Mouse (Mus musculus): ENCODE data around the gene Ank3. TPM values are rescaled to one million over a fixed set of nuclear protein-coding genes. Genes with fewer than 3 reads are reported as not detected.

Gene Ank3
- polyA plus RNA-seq, 1 experiment from 2014 or later = 19.0 TPM

DNA sequence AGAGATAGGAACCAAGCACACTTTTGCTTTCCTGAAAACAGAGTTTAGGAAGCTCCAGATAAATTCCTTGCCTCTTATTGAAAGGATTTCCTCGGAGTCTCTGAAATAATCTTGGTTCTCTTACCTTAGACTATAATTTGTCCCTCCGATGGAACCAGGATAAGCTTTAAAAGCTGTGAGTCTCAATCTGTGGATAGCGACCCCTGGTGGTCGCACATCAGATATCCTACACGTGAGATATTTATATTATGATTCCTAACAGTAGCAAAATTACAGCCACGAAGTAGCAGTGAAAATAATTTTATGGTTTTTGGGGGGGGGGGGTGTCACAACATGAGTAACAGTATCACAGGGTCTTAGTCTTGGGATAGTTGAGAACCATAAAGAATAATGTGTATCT, 491.2 kb downstream of the Ank3 start:
- ATAC-seq (ENCODE audit: low read depth) = no peak
- no peak overlapping the region for H3K4me3 ChIP-seq (ENCODE audit: low read length)
- H3K36me3 ChIP-seq (ENCODE audit: control insufficient read depth, insufficient read depth, low read length) = no peaks in the 10 kb centered on the region
- H3K9ac ChIP-seq (ENCODE audit: low read length) = no peak overlapping the region
- WGBS = 20% methylated on average over 6 of the region's 6 CpGs
- no peak overlapping the region for H3K27ac ChIP-seq (ENCODE audit: low read length)
- H3K9me3 ChIP-seq (ENCODE audit: control insufficient read depth, low read length) = no peaks in the 10 kb centered on the region
- no peaks in the 10 kb centered on the region for H3K27me3 ChIP-seq (ENCODE audit: control insufficient read depth, insufficient read depth, low read depth, low read length)
- H3K4me2 ChIP-seq (ENCODE audit: low read depth, low read length) = no peak overlapping the region
- no peaks in the 10 kb centered on the region for H3K4me1 ChIP-seq (replicated peaks; ENCODE audit: control insufficient read depth, insufficient read depth, low read length)

DNA sequence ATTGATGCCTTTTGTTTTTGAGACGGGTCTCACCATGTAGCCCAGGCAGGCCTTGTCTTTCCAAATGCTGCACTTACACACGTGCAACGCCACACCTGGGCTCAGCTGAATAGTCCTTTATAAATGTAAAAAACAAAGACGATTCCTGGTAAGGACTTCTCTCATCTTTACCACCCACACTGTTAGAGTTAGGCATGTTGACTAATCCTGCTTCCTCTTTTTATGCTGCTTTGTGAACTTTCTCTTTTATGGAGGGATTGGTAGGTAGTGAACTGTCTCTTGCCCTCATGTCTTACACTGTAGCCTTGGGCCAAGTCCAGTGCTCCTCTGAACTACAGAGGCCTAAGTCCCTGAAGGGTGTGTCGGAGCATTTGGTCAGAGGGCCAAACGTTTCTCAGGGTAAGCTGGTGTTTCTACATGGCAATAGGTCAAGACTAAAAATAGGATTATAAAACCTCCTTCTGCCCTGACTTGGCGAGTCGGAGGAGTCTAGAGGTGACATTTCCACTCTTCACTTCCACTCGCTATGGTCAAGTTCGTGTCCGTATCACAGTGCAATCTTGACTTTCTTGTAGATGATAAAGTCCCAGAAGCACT, 491.9 kb downstream of the Ank3 start:
- WGBS = 85% methylated on average over 11 of the region's 11 CpGs
- Histone ChIP-seq H3K9ac (ENCODE audit: low read length) (no peak overlapping the region), H3K27ac (ENCODE audit: low read length) (no peak overlapping the region), H3K36me3 (ENCODE audit: control insufficient read depth, insufficient read depth, low read length) (no peaks in the 10 kb centered on the region), H3K27me3 (ENCODE audit: control insufficient read depth, insufficient read depth, low read depth, low read length) (no peaks in the 10 kb centered on the region), H3K4me3 (ENCODE audit: low read length) (no peak overlapping the region), H3K4me1 (replicated peaks; ENCODE audit: control insufficient read depth, insufficient read depth, low read length) (no peaks in the 10 kb centered on the region), H3K9me3 (ENCODE audit: control insufficient read depth, low read length) (no peaks in the 10 kb centered on the region), H3K4me2 (ENCODE audit: low read depth, low read length) (no peak overlapping the region)
- ATAC-seq (ENCODE audit: low read depth) = no peak

DNA sequence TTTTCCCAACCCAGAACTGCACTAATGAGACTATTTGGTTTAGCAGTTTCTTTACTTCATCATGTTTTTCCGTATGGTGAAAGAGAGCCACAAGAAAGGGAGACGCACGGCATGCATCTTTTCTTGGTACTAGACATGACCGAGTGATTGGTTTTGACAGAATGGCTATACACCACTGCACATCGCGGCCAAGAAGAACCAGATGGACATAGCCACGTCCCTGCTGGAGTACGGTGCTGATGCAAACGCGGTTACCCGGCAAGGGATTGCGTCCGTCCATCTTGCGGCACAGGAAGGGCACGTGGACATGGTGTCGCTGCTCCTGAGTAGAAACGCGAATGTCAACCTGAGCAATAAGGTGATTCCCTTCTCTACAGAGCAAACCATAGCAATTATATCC, 493.6 kb downstream of the Ank3 start:
- H3K27ac ChIP-seq (ENCODE audit: low read length) = no peak overlapping the region
- no peak overlapping the region for H3K4me3 ChIP-seq (ENCODE audit: low read length)
- H3K36me3 ChIP-seq (ENCODE audit: control insufficient read depth, insufficient read depth, low read length) = no peaks in the 10 kb centered on the region
- H3K9me3 ChIP-seq (ENCODE audit: control insufficient read depth, low read length) = no peaks in the 10 kb centered on the region
- H3K27me3 ChIP-seq (ENCODE audit: control insufficient read depth, insufficient read depth, low read depth, low read length) = no peaks in the 10 kb centered on the region
- ATAC-seq (ENCODE audit: low read depth) = no peak
- WGBS = 93% methylated on average over 18 of the region's 18 CpGs
- H3K4me2 ChIP-seq (ENCODE audit: low read depth, low read length) = no peak overlapping the region
- no peak overlapping the region for H3K9ac ChIP-seq (ENCODE audit: low read length)
- no peaks in the 10 kb centered on the region for H3K4me1 ChIP-seq (replicated peaks; ENCODE audit: control insufficient read depth, insufficient read depth, low read length)

DNA sequence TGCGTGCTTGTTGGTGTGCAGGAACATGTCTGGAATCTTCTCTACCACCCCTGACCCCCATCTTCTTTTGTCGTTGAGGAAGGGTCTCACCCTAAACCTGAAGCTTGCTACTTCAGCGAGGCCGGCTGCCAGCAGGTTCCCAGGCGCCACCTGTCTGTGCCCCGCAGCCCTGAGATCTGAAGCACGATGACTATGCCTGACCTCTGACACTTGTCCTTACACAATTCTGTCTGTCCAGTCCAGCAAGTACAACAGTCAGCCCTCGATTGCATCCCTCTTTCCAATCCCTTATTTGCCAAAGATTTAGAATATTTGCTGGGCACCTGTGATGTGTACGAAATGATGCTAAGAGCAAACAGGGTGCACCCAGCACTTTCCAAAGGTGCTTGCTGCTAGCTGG, 497.0 kb downstream of the Ank3 start:
- no peaks in the 10 kb centered on the region for H3K4me1 ChIP-seq (replicated peaks; ENCODE audit: control insufficient read depth, insufficient read depth, low read length)
- no peaks in the 10 kb centered on the region for H3K27me3 ChIP-seq (ENCODE audit: control insufficient read depth, insufficient read depth, low read depth, low read length)
- H3K4me3 ChIP-seq (ENCODE audit: low read length) = no peak overlapping the region
- H3K36me3 ChIP-seq (ENCODE audit: control insufficient read depth, insufficient read depth, low read length) = no peaks in the 10 kb centered on the region
- H3K27ac ChIP-seq (ENCODE audit: low read length) = no peak overlapping the region
- 58% methylated on average over 9 of the region's 9 CpGs for WGBS
- no peak for ATAC-seq (ENCODE audit: low read depth)
- no peak overlapping the region for H3K9ac ChIP-seq (ENCODE audit: low read length)
- H3K9me3 ChIP-seq (ENCODE audit: control insufficient read depth, low read length) = no peaks in the 10 kb centered on the region
- H3K4me2 ChIP-seq (ENCODE audit: low read depth, low read length) = no peak overlapping the region

DNA sequence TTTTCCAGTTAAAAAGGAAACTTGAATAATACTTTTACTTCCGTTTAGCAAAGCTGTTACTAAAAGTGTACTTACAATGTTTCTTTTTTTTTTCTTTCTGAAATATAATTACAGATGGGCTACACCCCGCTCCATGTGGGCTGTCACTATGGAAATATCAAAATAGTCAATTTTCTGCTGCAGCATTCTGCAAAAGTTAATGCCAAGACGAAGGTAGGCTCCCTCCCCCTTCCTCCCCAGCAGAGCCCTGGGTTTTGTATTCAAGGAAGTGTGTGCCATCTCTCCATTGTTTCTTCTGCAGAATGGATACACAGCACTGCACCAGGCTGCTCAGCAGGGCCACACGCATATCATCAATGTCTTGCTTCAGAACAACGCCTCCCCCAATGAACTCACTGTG, 499.4 kb downstream of the Ank3 start:
- 84% methylated on average over 5 of the region's 5 CpGs for WGBS

DNA sequence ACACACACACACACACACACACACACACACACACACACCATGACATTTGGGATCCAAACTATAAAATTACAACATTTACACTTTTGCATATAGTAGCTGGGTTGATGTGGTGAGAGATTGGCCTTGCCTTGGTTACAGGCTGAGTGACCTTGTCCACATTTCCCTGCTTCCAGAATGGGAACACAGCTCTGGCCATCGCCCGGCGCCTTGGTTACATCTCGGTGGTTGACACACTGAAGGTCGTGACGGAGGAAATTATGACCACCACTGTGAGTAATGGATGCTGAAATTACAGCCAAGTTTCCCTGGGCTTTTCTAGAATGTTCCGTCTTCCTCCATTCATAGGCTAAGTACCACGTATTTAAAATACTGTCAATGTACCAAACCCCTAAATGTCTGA, 500.2 kb downstream of the Ank3 start:
- no peak overlapping the region for H3K4me2 ChIP-seq (ENCODE audit: low read depth, low read length)
- no peak for ATAC-seq (ENCODE audit: low read depth)
- WGBS = 88% methylated on average over 8 of the region's 8 CpGs
- H3K9me3 ChIP-seq (ENCODE audit: control insufficient read depth, low read length) = no peaks in the 10 kb centered on the region
- no peak overlapping the region for H3K9ac ChIP-seq (ENCODE audit: low read length)
- H3K4me3 ChIP-seq (ENCODE audit: low read length) = no peak overlapping the region
- H3K27me3 ChIP-seq (ENCODE audit: control insufficient read depth, insufficient read depth, low read depth, low read length) = no peaks in the 10 kb centered on the region
- no peaks in the 10 kb centered on the region for H3K36me3 ChIP-seq (ENCODE audit: control insufficient read depth, insufficient read depth, low read length)
- no peaks in the 10 kb centered on the region for H3K4me1 ChIP-seq (replicated peaks; ENCODE audit: control insufficient read depth, insufficient read depth, low read length)
- no peak overlapping the region for H3K27ac ChIP-seq (ENCODE audit: low read length)

More for the DNA sequence above, 499.4 kb downstream of the Ank3 start:
- no peak for ATAC-seq (ENCODE audit: low read depth)
- Histone ChIP-seq H3K9ac (ENCODE audit: low read length) (no peak overlapping the region), H3K27ac (ENCODE audit: low read length) (no peak overlapping the region), H3K4me1 (replicated peaks; ENCODE audit: control insufficient read depth, insufficient read depth, low read length) (no peaks in the 10 kb centered on the region), H3K36me3 (ENCODE audit: control insufficient read depth, insufficient read depth, low read length) (no peaks in the 10 kb centered on the region), H3K4me3 (ENCODE audit: low read length) (no peak overlapping the region), H3K9me3 (ENCODE audit: control insufficient read depth, low read length) (no peaks in the 10 kb centered on the region), H3K27me3 (ENCODE audit: control insufficient read depth, insufficient read depth, low read depth, low read length) (no peaks in the 10 kb centered on the region), H3K4me2 (ENCODE audit: low read depth, low read length) (no peak overlapping the region)

DNA sequence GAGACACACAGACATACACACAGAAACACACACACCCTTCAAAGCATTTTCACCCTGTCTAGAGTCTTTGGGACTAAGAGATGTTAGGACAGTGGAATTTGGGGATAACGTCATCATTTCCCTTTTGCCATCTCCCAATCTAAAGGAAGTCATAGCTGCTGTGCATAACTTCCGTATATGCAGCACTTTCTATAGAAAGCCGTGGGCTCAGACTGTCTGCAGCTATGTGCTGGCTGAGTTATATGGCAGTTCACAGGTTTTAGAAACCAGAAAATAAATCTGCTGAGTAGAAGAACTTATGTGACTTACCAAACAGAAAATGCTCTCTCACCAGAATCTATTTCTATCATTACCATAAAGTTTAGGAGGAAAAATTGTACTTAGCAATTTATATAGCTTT, 501.2 kb downstream of the Ank3 start:
- no peaks in the 10 kb centered on the region for H3K9me3 ChIP-seq (ENCODE audit: control insufficient read depth, low read length)
- no peak for ATAC-seq (ENCODE audit: low read depth)
- H3K9ac ChIP-seq (ENCODE audit: low read length) = no peak overlapping the region
- H3K4me3 ChIP-seq (ENCODE audit: low read length) = no peak overlapping the region
- H3K4me1 ChIP-seq (replicated peaks; ENCODE audit: control insufficient read depth, insufficient read depth, low read length) = no peaks in the 10 kb centered on the region
- no peak overlapping the region for H3K27ac ChIP-seq (ENCODE audit: low read length)
- WGBS = 50% methylated on average over 3 of the region's 3 CpGs
- H3K27me3 ChIP-seq (ENCODE audit: control insufficient read depth, insufficient read depth, low read depth, low read length) = no peaks in the 10 kb centered on the region
- no peaks in the 10 kb centered on the region for H3K36me3 ChIP-seq (ENCODE audit: control insufficient read depth, insufficient read depth, low read length)
- H3K4me2 ChIP-seq (ENCODE audit: low read depth, low read length) = no peak overlapping the region

DNA sequence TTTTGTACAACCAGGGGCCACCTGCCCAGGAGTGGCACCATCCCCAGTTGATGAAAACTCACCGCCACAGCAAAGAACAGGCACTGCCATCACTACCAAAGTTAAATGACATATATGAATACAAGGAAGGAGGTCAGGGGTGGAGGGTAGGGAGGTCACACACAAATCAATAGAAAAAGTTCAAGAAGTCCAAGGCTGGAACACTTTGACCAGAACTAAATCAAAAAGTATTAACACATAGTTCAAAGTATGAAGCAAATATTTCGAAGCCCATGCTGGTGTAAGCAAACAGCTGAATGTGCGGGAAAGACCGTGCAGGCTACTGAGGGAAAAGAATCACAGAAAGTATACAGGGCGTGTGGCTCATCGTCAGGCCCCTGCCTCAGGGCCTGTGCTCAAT, 503.5 kb downstream of the Ank3 start:
- no peak overlapping the region for H3K4me3 ChIP-seq (ENCODE audit: low read length)
- no peaks in the 10 kb centered on the region for H3K36me3 ChIP-seq (ENCODE audit: control insufficient read depth, insufficient read depth, low read length)
- H3K4me2 ChIP-seq (ENCODE audit: low read depth, low read length) = no peak overlapping the region
- WGBS = 78% methylated on average over 6 of the region's 6 CpGs
- no peaks in the 10 kb centered on the region for H3K27me3 ChIP-seq (ENCODE audit: control insufficient read depth, insufficient read depth, low read depth, low read length)
- no peak overlapping the region for H3K9ac ChIP-seq (ENCODE audit: low read length)
- no peaks in the 10 kb centered on the region for H3K4me1 ChIP-seq (replicated peaks; ENCODE audit: control insufficient read depth, insufficient read depth, low read length)
- no peak for ATAC-seq (ENCODE audit: low read depth)
- no peaks in the 10 kb centered on the region for H3K9me3 ChIP-seq (ENCODE audit: control insufficient read depth, low read length)
- no peak overlapping the region for H3K27ac ChIP-seq (ENCODE audit: low read length)

DNA sequence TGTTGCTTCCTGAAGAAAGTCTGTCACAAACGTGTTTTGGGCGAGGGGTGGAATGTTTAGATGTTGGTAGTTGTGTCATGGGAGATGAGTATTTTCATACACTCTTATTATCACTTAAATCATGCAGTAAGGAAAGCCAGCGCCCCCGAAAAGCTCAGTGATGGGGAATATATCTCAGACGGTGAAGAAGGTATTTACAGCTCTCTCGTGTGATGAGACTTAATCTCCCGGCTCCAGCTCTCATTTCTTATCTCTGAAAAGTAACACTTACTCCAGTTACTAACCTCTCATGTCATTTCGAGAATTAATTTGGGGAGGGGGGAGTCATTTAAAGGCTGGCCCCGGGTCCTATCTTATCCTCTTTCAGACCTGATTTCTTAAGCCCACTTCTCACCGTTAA, 505.7 kb downstream of the Ank3 start:
- Histone ChIP-seq H3K4me1 (replicated peaks; ENCODE audit: control insufficient read depth, insufficient read depth, low read length) (no peaks in the 10 kb centered on the region), H3K9ac (ENCODE audit: low read length) (no peak overlapping the region), H3K27ac (ENCODE audit: low read length) (no peak overlapping the region), H3K4me3 (ENCODE audit: low read length) (no peak overlapping the region), H3K4me2 (ENCODE audit: low read depth, low read length) (no peak overlapping the region), H3K36me3 (ENCODE audit: control insufficient read depth, insufficient read depth, low read length) (no peaks in the 10 kb centered on the region), H3K9me3 (ENCODE audit: control insufficient read depth, low read length) (no peaks in the 10 kb centered on the region), H3K27me3 (ENCODE audit: control insufficient read depth, insufficient read depth, low read depth, low read length) (no peaks in the 10 kb centered on the region)
- ATAC-seq (ENCODE audit: low read depth) = no peak
- WGBS = 27% methylated on average over 10 of the region's 10 CpGs
